In the genomic region with DNA sequence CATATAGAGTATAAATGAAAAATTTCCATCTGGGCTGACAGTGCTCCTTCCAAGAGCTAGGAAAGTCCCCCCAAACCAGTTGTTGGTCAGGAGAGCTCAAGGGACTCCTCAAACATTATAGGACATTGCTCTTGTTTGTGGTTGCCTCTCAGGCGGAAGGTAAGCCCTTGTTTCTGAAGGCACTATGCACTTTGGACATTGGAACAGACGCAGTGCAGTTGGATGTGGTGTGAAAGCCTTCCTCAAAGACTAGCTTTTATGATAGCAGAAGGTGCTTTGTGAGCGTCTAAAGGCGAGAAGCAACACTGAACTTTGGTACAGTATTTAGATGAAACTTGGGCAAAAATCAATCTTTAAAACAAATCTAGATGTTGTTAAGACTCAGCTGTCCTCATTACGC, we compare ENCODE assay signal across 23 mouse cellular contexts. TPM values are rescaled to one million over a fixed set of nuclear protein-coding genes. Genes with fewer than 3 reads are reported as not detected.
DNase-seq lines count a peak whose midpoint lies in the region; ATAC-seq and TF ChIP-seq lines count a peak whose summit lies in the region.
"Had no signal": no experiment of that assay in that cellular context is flagged by ENCODE, and none has a peak within 500 bp of the region (broad histone marks: within the 10 kb centered on the region; RNA-seq: fewer than 3 reads in every experiment).

No protein-coding gene starts in this region.

- no peak overlapping the region for H3K4me2 ChIP-seq in kidney, embryonic 16.5 days (replicated peaks; ENCODE audit: low read depth, low read length)
- peak overlapping the region; percentile 24; the same call in 1 of the 2 replicates for H3K4me2 ChIP-seq in liver, postnatal 0 days (ENCODE audit: low read depth, low read length)
- H3K4me2 ChIP-seq in liver, embryonic 12.5 days = no peak overlapping the region
- H3K4me2 ChIP-seq in midbrain, embryonic 16.5 days (ENCODE audit: low read length) = no peak overlapping the region
- H3K4me2 ChIP-seq: embryonic facial prominence, embryonic 12.5 days; forebrain, embryonic 13.5 days; forebrain, embryonic 15.5 days had no signal

- H3K4me3 ChIP-seq in kidney, adult 2 months (ENCODE audit: insufficient read depth, low read depth, low read length) = no peak overlapping the region
- no peak overlapping the region for H3K4me3 ChIP-seq in kidney, embryonic 16.5 days (ENCODE audit: low read length)
- no peak overlapping the region for H3K4me3 ChIP-seq in liver, postnatal 0 days (ENCODE audit: low read depth, low read length)
- no peak overlapping the region for H3K4me3 ChIP-seq in liver, embryonic 12.5 days
- H3K4me3 ChIP-seq in midbrain, embryonic 16.5 days (ENCODE audit: low read depth, low read length) = no peak overlapping the region
- H3K4me3 ChIP-seq: embryonic facial prominence, embryonic 10.5 days; embryonic facial prominence, embryonic 12.5 days; forebrain, embryonic 13.5 days; forebrain, embryonic 15.5 days had no signal

- no peak for TF ChIP-seq CTCF in kidney, adult 2 months (conservative IDR thresholded peaks at IDR 0.05; ENCODE audit: insufficient read depth, insufficient read length, low read depth, low read length)
- no peak for TF ChIP-seq CTCF in liver, postnatal 0 days (IDR thresholded peaks at IDR 0.05; ENCODE audit: low read depth)

- H3K9me3 ChIP-seq in kidney, embryonic 16.5 days (ENCODE audit: low read length) = no peaks in the 10 kb centered on the region
- H3K9me3 ChIP-seq in liver, postnatal 0 days (ENCODE audit: low read length) = no peaks in the 10 kb centered on the region
- no peaks in the 10 kb centered on the region for H3K9me3 ChIP-seq in liver, embryonic 12.5 days (replicated peaks)
- no peaks in the 10 kb centered on the region for H3K9me3 ChIP-seq in midbrain, embryonic 16.5 days (replicated peaks; ENCODE audit: control insufficient read depth, low read length, poor library complexity, severe bottlenecking)
- H3K9me3 ChIP-seq: embryonic facial prominence, embryonic 10.5 days; embryonic facial prominence, embryonic 12.5 days; forebrain, embryonic 13.5 days; forebrain, embryonic 15.5 days had no signal

- TF ChIP-seq POLR2A in kidney, adult 2 months (IDR thresholded peaks at IDR 0.05; ENCODE audit: low read depth, low read length) = no peak

- H3K27ac ChIP-seq in kidney, adult 2 months (ENCODE audit: insufficient read depth, low read depth, low read length) = no peak overlapping the region
- no peak overlapping the region for H3K27ac ChIP-seq in kidney, embryonic 16.5 days (ENCODE audit: low read length)
- H3K27ac ChIP-seq in liver, postnatal 0 days (ENCODE audit: low read depth) = peak overlapping the region; percentile 34; the same call in 1 of the 2 replicates
- H3K27ac ChIP-seq in liver, embryonic 12.5 days = no peak overlapping the region
- no peak overlapping the region for H3K27ac ChIP-seq in midbrain, embryonic 16.5 days (ENCODE audit: low read length)
- H3K27ac ChIP-seq: embryonic facial prominence, embryonic 10.5 days; embryonic facial prominence, embryonic 12.5 days; forebrain, embryonic 13.5 days; forebrain, embryonic 15.5 days had no signal

- WGBS in kidney, adult 2 months = 62% methylated on average over 5 of the region's 5 CpGs
- 88% methylated on average over 5 of the region's 5 CpGs for WGBS in kidney, embryonic 16.5 days
- WGBS in liver, postnatal 0 days (ENCODE audit: insufficient replicate concordance) = 62% methylated on average over 5 of the region's 5 CpGs
- WGBS in liver, embryonic 12.5 days (ENCODE audit: insufficient replicate concordance) = 55% methylated on average over 5 of the region's 5 CpGs
- 92% methylated on average over 5 of the region's 5 CpGs for WGBS in midbrain, embryonic 16.5 days

- no peaks in the 10 kb centered on the region for H3K4me1 ChIP-seq in kidney, adult 2 months (ENCODE audit: control insufficient read depth, insufficient read depth, low read length)
- H3K4me1 ChIP-seq in kidney, embryonic 16.5 days (ENCODE audit: insufficient read depth, low read length) = no peaks in the 10 kb centered on the region
- H3K4me1 ChIP-seq in liver, postnatal 0 days (ENCODE audit: insufficient read depth) = peaks cover 9% of the 10 kb centered on the region; the same call in 1 of the 2 replicates
- H3K4me1 ChIP-seq in liver, embryonic 12.5 days = no peaks in the 10 kb centered on the region
- no peaks in the 10 kb centered on the region for H3K4me1 ChIP-seq in midbrain, embryonic 16.5 days (ENCODE audit: control insufficient read depth, insufficient read depth, low read length)
- H3K4me1 ChIP-seq: embryonic facial prominence, embryonic 10.5 days; embryonic facial prominence, embryonic 12.5 days; forebrain, embryonic 13.5 days; forebrain, embryonic 15.5 days had no signal

- H3K36me3 ChIP-seq in kidney, adult 2 months (ENCODE audit: control insufficient read depth, insufficient read depth, low read length) = no peaks in the 10 kb centered on the region
- no peaks in the 10 kb centered on the region for H3K36me3 ChIP-seq in kidney, embryonic 16.5 days (ENCODE audit: insufficient read depth, low read length)
- no peaks in the 10 kb centered on the region for H3K36me3 ChIP-seq in liver, postnatal 0 days (replicated peaks; ENCODE audit: insufficient read depth, low read length)
- H3K36me3 ChIP-seq in liver, embryonic 12.5 days = no peaks in the 10 kb centered on the region
- H3K36me3 ChIP-seq in midbrain, embryonic 16.5 days (ENCODE audit: control insufficient read depth, insufficient read depth, low read length) = no peaks in the 10 kb centered on the region
- H3K36me3 ChIP-seq: embryonic facial prominence, embryonic 10.5 days; embryonic facial prominence, embryonic 12.5 days; forebrain, embryonic 15.5 days had no signal

- TF ChIP-seq EP300 in liver, postnatal 0 days (IDR thresholded peaks at IDR 0.05; ENCODE audit: low read depth) = no peak

- no peaks in the 10 kb centered on the region for H3K27me3 ChIP-seq in kidney, adult 2 months (replicated peaks; ENCODE audit: control insufficient read depth, insufficient read depth, low read length)
- no peaks in the 10 kb centered on the region for H3K27me3 ChIP-seq in kidney, embryonic 16.5 days (ENCODE audit: insufficient read depth, low read length)
- H3K27me3 ChIP-seq in liver, postnatal 0 days (ENCODE audit: insufficient read depth, low read length) = no peaks in the 10 kb centered on the region
- no peaks in the 10 kb centered on the region for H3K27me3 ChIP-seq in liver, embryonic 12.5 days (replicated peaks)
- H3K27me3 ChIP-seq in midbrain, embryonic 16.5 days (ENCODE audit: control insufficient read depth, insufficient read depth, low read depth, low read length) = no peaks in the 10 kb centered on the region
- H3K27me3 ChIP-seq: embryonic facial prominence, embryonic 12.5 days; forebrain, embryonic 13.5 days; forebrain, embryonic 15.5 days had no signal

- no peak for ATAC-seq in kidney, embryonic 16.5 days (ENCODE audit: low FRiP score, low TSS enrichment)
- no peak for ATAC-seq in liver, postnatal 0 days
- ATAC-seq in liver, embryonic 12.5 days = no peak
- ATAC-seq in midbrain, embryonic 16.5 days = no peak
- ATAC-seq: forebrain, embryonic 13.5 days; forebrain, embryonic 15.5 days had no signal

- no peak overlapping the region for H3K9ac ChIP-seq in kidney, embryonic 16.5 days (replicated peaks; ENCODE audit: low read length)
- no peak overlapping the region for H3K9ac ChIP-seq in liver, postnatal 0 days (replicated peaks)
- no peak overlapping the region for H3K9ac ChIP-seq in liver, embryonic 12.5 days
- no peak overlapping the region for H3K9ac ChIP-seq in midbrain, embryonic 16.5 days (ENCODE audit: low read depth, low read length)
- H3K9ac ChIP-seq: embryonic facial prominence, embryonic 12.5 days; forebrain, embryonic 13.5 days; forebrain, embryonic 15.5 days had no signal

- peak; percentile 43 for DNase-seq in kidney, adult 2 months
- no peak for DNase-seq in kidney, adult 8-10 months
- DNase-seq in kidney, postnatal 36 days = peak; percentile 4 to 25
- DNase-seq in liver, postnatal 0 days = no peak
- DNase-seq in yolk sac, embryonic 10.5 days (ENCODE audit: low spot score) = peak; percentile 29
- DNase-seq: adrenal gland, adult 2 months; adrenal gland, postnatal 10 days; adrenal gland, postnatal 25 days; cerebellum, adult 11 months; cerebellum, adult 2 months; cerebellum, adult 9-10 months; cerebellum, postnatal 10 days; cerebellum, postnatal 25 days had no signal

RNA-seq across cellular contexts. Expression of a gene that starts 7.2 kb away (rescaled TPM):
- polyA plus RNA-seq in kidney, adult 2 months (2012; rRNA removed) = not detected in 2 replicates
- not detected in 2 replicates for polyA plus RNA-seq in kidney, embryonic 16.5 days (2015; fragmentation: Nextera tagmentation; extraction: Ambion mirVana)
- 0.07 TPM in 1 of 2 replicates, not detected in the other for polyA plus RNA-seq in liver, postnatal 0 days (2015; fragmentation: Nextera tagmentation; extraction: Ambion mirVana)
- not detected in 2 replicates for polyA plus RNA-seq in liver, embryonic 12.5 days (2016; fragmentation: Nextera tagmentation; extraction: Ambion mirVana)
- polyA plus RNA-seq in midbrain, embryonic 16.5 days (2015; fragmentation: Nextera tagmentation; extraction: Ambion mirVana) = not detected in 2 replicates
- polyA plus RNA-seq: adrenal gland, adult 2 months; brain, embryonic 14.5 days; C2C12; embryonic facial prominence, embryonic 10.5 days; embryonic facial prominence, embryonic 12.5 days; embryonic facial prominence, embryonic 14.5 days; forebrain, embryonic 13.5 days; forebrain, embryonic 15.5 days had no signal

RNA-seq across cellular contexts. Expression of a gene that starts 14.9 kb away (rescaled TPM):
- polyA plus RNA-seq in kidney, adult 2 months (2012; rRNA removed) = 2.5 and 3.7 TPM in 2 replicates
- 4.1 TPM in 2 replicates for polyA plus RNA-seq in kidney, embryonic 16.5 days (2015; fragmentation: Nextera tagmentation; extraction: Ambion mirVana)
- polyA plus RNA-seq in liver, postnatal 0 days (2015; fragmentation: Nextera tagmentation; extraction: Ambion mirVana) = 49.7 and 55.2 TPM in 2 replicates
- 1.7 and 1.9 TPM in 2 replicates for polyA plus RNA-seq in liver, embryonic 12.5 days (2016; fragmentation: Nextera tagmentation; extraction: Ambion mirVana)
- 6.2 TPM in 2 replicates for polyA plus RNA-seq in midbrain, embryonic 16.5 days (2015; fragmentation: Nextera tagmentation; extraction: Ambion mirVana)

Comparison
In these comparisons a context has a peak if more than half of its experiments do, and no peak if none do; other contexts are left out.
1. DNase-seq: peak in kidney, adult 2 months (single experiment), kidney, postnatal 36 days (2 of 2) and yolk sac, embryonic 10.5 days (single experiment); none in kidney, adult 8-10 months (0 of 2) and liver, postnatal 0 days (single experiment).